Comparison of ENCODE assay signal across 14 mouse cellular contexts in genomic region chr2:92825395-92825794, GRCm38 (mm10).
DNase-seq lines count a peak whose midpoint lies in the region; ATAC-seq and TF ChIP-seq lines count a peak whose summit lies in the region.
"Had no signal": no experiment of that assay in that cellular context is flagged by ENCODE, and none has a peak within 500 bp of the region (broad histone marks: within the 10 kb centered on the region; RNA-seq: fewer than 3 reads in every experiment).

No protein-coding gene starts in this region.

- no peak overlapping the region for H3K4me3 ChIP-seq in intestine, embryonic 14.5 days (ENCODE audit: low read depth, low read length)
- H3K4me3 ChIP-seq in intestine, postnatal 0 days (ENCODE audit: low read depth, low read length) = no peak overlapping the region
- H3K4me3 ChIP-seq in midbrain, embryonic 10.5 days = no peak overlapping the region
- no peak overlapping the region for H3K4me3 ChIP-seq in midbrain, postnatal 0 days (ENCODE audit: low read depth, low read length)
- no peak overlapping the region for H3K4me3 ChIP-seq in intestine, embryonic 16.5 days (ENCODE audit: low read length)
- H3K4me3 ChIP-seq in stomach, embryonic 16.5 days (replicated peaks; ENCODE audit: low read length) = no peak overlapping the region
- H3K4me3 ChIP-seq: midbrain, embryonic 12.5 days had no signal

- WGBS in intestine, embryonic 14.5 days = 5% methylated on average over 6 of the region's 6 CpGs
- 12% methylated on average over 6 of the region's 6 CpGs for WGBS in intestine, postnatal 0 days
- WGBS in midbrain, embryonic 10.5 days = 23% methylated on average over 6 of the region's 6 CpGs
- WGBS in midbrain, postnatal 0 days = 22% methylated on average over 6 of the region's 6 CpGs
- WGBS in intestine, embryonic 16.5 days = 15% methylated on average over 6 of the region's 6 CpGs
- WGBS in stomach, embryonic 16.5 days = 7% methylated on average over 6 of the region's 6 CpGs

- 0 out of 2 replicates have a peak, but pooled peaks have one; percentile 40 for ATAC-seq in intestine, embryonic 14.5 days (replicated peaks; ENCODE audit: low FRiP score, low TSS enrichment, low read depth)
- ATAC-seq in intestine, postnatal 0 days = no peak
- no peak for ATAC-seq in midbrain, postnatal 0 days (ENCODE audit: low FRiP score)
- peak; percentile 55; the same call in 1 of the 2 replicates for ATAC-seq in intestine, embryonic 16.5 days
- ATAC-seq in stomach, embryonic 16.5 days (ENCODE audit: insufficient read depth, low FRiP score) = peak; percentile 23; the same call in 1 of the 2 replicates
- no peak for ATAC-seq in cerebellum, adult (ENCODE audit: insufficient number of reproducible peaks, low FRiP score, low TSS enrichment)

- H3K27ac ChIP-seq in intestine, embryonic 14.5 days (ENCODE audit: low read depth) = no peak overlapping the region
- H3K27ac ChIP-seq in intestine, postnatal 0 days (ENCODE audit: low read depth, low read length) = no peak overlapping the region
- peak overlapping the region; percentile 65 for H3K27ac ChIP-seq in midbrain, embryonic 10.5 days (replicated peaks)
- no peak overlapping the region for H3K27ac ChIP-seq in midbrain, postnatal 0 days (ENCODE audit: low read depth, low read length)
- peak overlapping the region; percentile 54; the same call in 1 of the 2 replicates for H3K27ac ChIP-seq in intestine, embryonic 16.5 days (ENCODE audit: low read length)
- H3K27ac ChIP-seq in stomach, embryonic 16.5 days (ENCODE audit: low read length) = peak overlapping the region; percentile 5
- H3K27ac ChIP-seq: liver, embryonic 14.5 days; midbrain, embryonic 12.5 days had no signal

- no peak overlapping the region for H3K4me2 ChIP-seq in intestine, embryonic 14.5 days (ENCODE audit: low read length)
- H3K4me2 ChIP-seq in intestine, postnatal 0 days (replicated peaks; ENCODE audit: low read depth) = no peak overlapping the region
- H3K4me2 ChIP-seq in midbrain, postnatal 0 days (ENCODE audit: low read depth, low read length, poor library complexity, severe bottlenecking) = no peak overlapping the region
- no peak overlapping the region for H3K4me2 ChIP-seq in intestine, embryonic 16.5 days (ENCODE audit: low read depth, low read length)
- peak overlapping the region; percentile 1; the same call in 1 of the 2 replicates for H3K4me2 ChIP-seq in stomach, embryonic 16.5 days (ENCODE audit: low read depth, low read length)
- H3K4me2 ChIP-seq: midbrain, embryonic 12.5 days had no signal

- no peak overlapping the region for H3K9ac ChIP-seq in intestine, embryonic 14.5 days (ENCODE audit: low read length)
- no peak overlapping the region for H3K9ac ChIP-seq in intestine, postnatal 0 days (ENCODE audit: low read depth, low read length)
- no peak overlapping the region for H3K9ac ChIP-seq in midbrain, postnatal 0 days (replicated peaks; ENCODE audit: low read length, poor library complexity, severe bottlenecking)
- no peak overlapping the region for H3K9ac ChIP-seq in intestine, embryonic 16.5 days (ENCODE audit: low read depth, low read length)
- 0 out of 2 replicates have a peak overlapping the region, but pooled peaks have one; percentile 5 for H3K9ac ChIP-seq in stomach, embryonic 16.5 days (ENCODE audit: low read length)
- H3K9ac ChIP-seq: liver, embryonic 14.5 days; midbrain, embryonic 12.5 days had no signal

- TF ChIP-seq CTCF in intestine, postnatal 0 days (IDR thresholded peaks at IDR 0.05; ENCODE audit: low read depth) = no peak
- TF ChIP-seq CTCF in midbrain, postnatal 0 days (IDR thresholded peaks at IDR 0.05) = no peak

- H3K4me1 ChIP-seq in intestine, embryonic 14.5 days (replicated peaks; ENCODE audit: control insufficient read depth, insufficient read depth, low read length) = peaks cover 3% of the 10 kb centered on the region; the same call in 1 of the 2 replicates
- no peaks in the 10 kb centered on the region for H3K4me1 ChIP-seq in intestine, postnatal 0 days (replicated peaks; ENCODE audit: control insufficient read depth, insufficient read depth, low read length)
- H3K4me1 ChIP-seq in midbrain, embryonic 10.5 days = peaks cover 30% of the 10 kb centered on the region
- peaks cover 6% of the 10 kb centered on the region; the same call in 1 of the 2 replicates for H3K4me1 ChIP-seq in midbrain, postnatal 0 days (ENCODE audit: insufficient read depth, low read length)
- no peaks in the 10 kb centered on the region for H3K4me1 ChIP-seq in intestine, embryonic 16.5 days (ENCODE audit: control insufficient read depth, insufficient read depth, low read length)
- peaks cover 7% of the 10 kb centered on the region; the same call in 1 of the 2 replicates for H3K4me1 ChIP-seq in stomach, embryonic 16.5 days (ENCODE audit: control insufficient read depth, insufficient read depth, low read length)

- H3K27me3 ChIP-seq in intestine, embryonic 14.5 days (replicated peaks; ENCODE audit: control insufficient read depth, insufficient read depth, low read length) = no peaks in the 10 kb centered on the region
- H3K27me3 ChIP-seq in intestine, postnatal 0 days (replicated peaks; ENCODE audit: control insufficient read depth, insufficient read depth, low read length) = no peaks in the 10 kb centered on the region
- H3K27me3 ChIP-seq in midbrain, embryonic 10.5 days (ENCODE audit: low read depth, poor library complexity, severe bottlenecking) = no peaks in the 10 kb centered on the region
- H3K27me3 ChIP-seq in midbrain, postnatal 0 days (ENCODE audit: insufficient read depth, low read length) = no peaks in the 10 kb centered on the region
- no peaks in the 10 kb centered on the region for H3K27me3 ChIP-seq in intestine, embryonic 16.5 days (replicated peaks; ENCODE audit: control insufficient read depth, insufficient read depth, low read length)
- H3K27me3 ChIP-seq in stomach, embryonic 16.5 days (ENCODE audit: control insufficient read depth, insufficient read depth, low read length) = no peaks in the 10 kb centered on the region
- H3K27me3 ChIP-seq: midbrain, embryonic 12.5 days had no signal

- no peaks in the 10 kb centered on the region for H3K36me3 ChIP-seq in intestine, embryonic 14.5 days (ENCODE audit: control insufficient read depth, insufficient read depth, low read length)
- no peaks in the 10 kb centered on the region for H3K36me3 ChIP-seq in intestine, postnatal 0 days (ENCODE audit: control insufficient read depth, insufficient read depth)
- H3K36me3 ChIP-seq in midbrain, embryonic 10.5 days = no peaks in the 10 kb centered on the region
- no peaks in the 10 kb centered on the region for H3K36me3 ChIP-seq in midbrain, postnatal 0 days (ENCODE audit: insufficient read depth, low read length)
- H3K36me3 ChIP-seq in intestine, embryonic 16.5 days (ENCODE audit: control insufficient read depth, insufficient read depth, low read length) = no peaks in the 10 kb centered on the region
- no peaks in the 10 kb centered on the region for H3K36me3 ChIP-seq in stomach, embryonic 16.5 days (ENCODE audit: control insufficient read depth, insufficient read depth, low read length)
- H3K36me3 ChIP-seq: midbrain, embryonic 12.5 days had no signal

- DNase-seq in intestine, embryonic 14.5 days (ENCODE audit: low spot score) = no peak
- DNase-seq in midbrain, embryonic 10.5 days (ENCODE audit: low spot score) = no peak
- DNase-seq in midbrain, postnatal 0 days (ENCODE audit: low spot score) = no peak
- DNase-seq in right cerebral cortex, postnatal 4 days = no peak
- DNase-seq: adrenal gland, postnatal 10 days; cerebellum, postnatal 10 days; kidney, adult 2 months; thymus, adult 2 months had no signal

- H3K9me3 ChIP-seq in intestine, embryonic 14.5 days (ENCODE audit: control insufficient read depth, low read length) = no peaks in the 10 kb centered on the region
- H3K9me3 ChIP-seq in intestine, postnatal 0 days (ENCODE audit: control insufficient read depth) = no peaks in the 10 kb centered on the region
- no peaks in the 10 kb centered on the region for H3K9me3 ChIP-seq in midbrain, embryonic 10.5 days (replicated peaks)
- no peaks in the 10 kb centered on the region for H3K9me3 ChIP-seq in midbrain, postnatal 0 days (ENCODE audit: low read length)
- no peaks in the 10 kb centered on the region for H3K9me3 ChIP-seq in intestine, embryonic 16.5 days (ENCODE audit: control insufficient read depth, low read length)
- H3K9me3 ChIP-seq in stomach, embryonic 16.5 days (replicated peaks; ENCODE audit: control insufficient read depth, low read length) = no peaks in the 10 kb centered on the region
- H3K9me3 ChIP-seq: midbrain, embryonic 12.5 days had no signal

Comparison
In these comparisons a context has a peak if more than half of its experiments do, and no peak if none do; other contexts are left out.
1. ATAC-seq: peak in intestine, embryonic 14.5 days (single experiment), intestine, embryonic 16.5 days (single experiment) and stomach, embryonic 16.5 days (single experiment); none in intestine, postnatal 0 days (single experiment), midbrain, postnatal 0 days (single experiment) and cerebellum, adult (single experiment).
2. H3K27ac ChIP-seq: peak in midbrain, embryonic 10.5 days (single experiment), intestine, embryonic 16.5 days (single experiment) and stomach, embryonic 16.5 days (single experiment); none in intestine, embryonic 14.5 days (single experiment), intestine, postnatal 0 days (single experiment) and midbrain, postnatal 0 days (single experiment).